Mouse (Mus musculus): ENCODE measurements around the gene Galt. TPM values are rescaled to one million over a fixed set of nuclear protein-coding genes. Genes with fewer than 3 reads are reported as not detected.
"Not testable (repeated sequence)": the region's sequence is repeated elsewhere in the genome, so short reads cannot be mapped to it uniquely, and the experiment has no call there.

Galt gene
- polyA plus RNA-seq, 1 experiment from 2014 or later: 54.8 TPM

GRCm38 (mm10) chr4:41783197-41783596 lies 28.2 kb downstream of the Galt start:
- H3K27ac ChIP-seq (replicated peaks); H3K9ac ChIP-seq (replicated peaks); H3K27me3 ChIP-seq (replicated peaks); H3K36me3 ChIP-seq; H3K4me3 ChIP-seq (replicated peaks); H3K4me1 ChIP-seq; ATAC-seq (ENCODE audit: low FRiP score); H3K9me3 ChIP-seq (replicated peaks); H3K4me2 ChIP-seq: not testable (repeated sequence)
- WGBS: 25% methylated on average over 3 of the region's 3 CpGs

Other genes with a start within 250 kb of the Galt start
- 8.6 and 10.1 TPM in 2 replicates for gene 1110017D15Rik, start 237.9 kb upstream of the Galt start, polyA plus RNA-seq (2015; fragmentation: Nextera tagmentation; extraction: Ambion mirVana)
- gene Fam219a, start 185.7 kb upstream of the Galt start, polyA plus RNA-seq (2015; fragmentation: Nextera tagmentation; extraction: Ambion mirVana): 15.2 and 17.9 TPM in 2 replicates
- gene Dnaic1, start 185.5 kb upstream of the Galt start, polyA plus RNA-seq (2015; fragmentation: Nextera tagmentation; extraction: Ambion mirVana): 2.1 and 2.5 TPM in 2 replicates
- gene Enho, start 114.9 kb upstream of the Galt start, polyA plus RNA-seq (2015; fragmentation: Nextera tagmentation; extraction: Ambion mirVana): 89.8 and 111 TPM in 2 replicates
- 23.1 and 27.2 TPM in 2 replicates for gene Cntfr, start 58.1 kb upstream of the Galt start, polyA plus RNA-seq (2015; fragmentation: Nextera tagmentation; extraction: Ambion mirVana)
- gene Il11ra1, start 55.2 kb upstream of the Galt start, polyA plus RNA-seq (2015; fragmentation: Nextera tagmentation; extraction: Ambion mirVana): 52.6 and 56.6 TPM in 2 replicates
- 59.3 and 61.1 TPM in 2 replicates for gene Rpp25l, start 41.7 kb upstream of the Galt start, polyA plus RNA-seq (2015; fragmentation: Nextera tagmentation; extraction: Ambion mirVana)
- gene Dctn3, start 32.1 kb upstream of the Galt start, polyA plus RNA-seq (2015; fragmentation: Nextera tagmentation; extraction: Ambion mirVana): 271 and 320 TPM in 2 replicates
- gene Arid3c, start 24.1 kb upstream of the Galt start, polyA plus RNA-seq (2015; fragmentation: Nextera tagmentation; extraction: Ambion mirVana): 1.1 and 1.6 TPM in 2 replicates
- 92.1 and 97.3 TPM in 2 replicates for gene Sigmar1, start 929 bp downstream of the Galt start, polyA plus RNA-seq (2015; fragmentation: Nextera tagmentation; extraction: Ambion mirVana)
- gene Ccl27a, start 19.0 kb downstream of the Galt start, polyA plus RNA-seq (2015; fragmentation: Nextera tagmentation; extraction: Ambion mirVana): 213 and 281 TPM in 2 replicates
- gene Gm21541, start 148.4 kb downstream of the Galt start, polyA plus RNA-seq (2015; fragmentation: Nextera tagmentation; extraction: Ambion mirVana): 4.0 TPM in 1 of 2 replicates, not detected in the other
- gene Gm20878, start 186.3 kb downstream of the Galt start, polyA plus RNA-seq (2015; fragmentation: Nextera tagmentation; extraction: Ambion mirVana): 10.5 and 11.7 TPM in 2 replicates
- 1.5 and 1.6 TPM in 2 replicates for gene Fam205a4, start 210.8 kb downstream of the Galt start, polyA plus RNA-seq (2015; fragmentation: Nextera tagmentation; extraction: Ambion mirVana)